Mouse (Mus musculus) hindlimb bud, embryonic 11.5 days (tissue): ENCODE measurements at regions not wholly inside any gene's neighbourhood (a gene's known extent, or its start where the extent isn't known, plus 50 kb on each side); places are given as distances from the start of the nearest gene placed in this dataset.

Experiments
- DNase-seq: peaks from one replicate; pipeline ENCODE4 v3.0.0-alpha.2; 2012; ENCODE audit warnings: low read depth, low spot score; ENCODE audit errors: extremely low spot score

GRCm38 (mm10) chr4:47846389-47847318 lies 198.3 kb upstream of the Nr4a3 start:
- DNase-seq: no peak

GRCm38 (mm10) chr4:47861151-47861550 lies 183.8 kb upstream of the Nr4a3 start:
- DNase-seq: no peak

- DNase-seq: no peak
Measured at GRCm38 (mm10) chr4:47870010-47870637, 174.8 kb upstream of the Nr4a3 start.

- DNase-seq: no peak
Measured at GRCm38 (mm10) chr4:47870638-47871019, 174.3 kb upstream of the Nr4a3 start.

GRCm38 (mm10) chr4:47881560-47881959 lies 163.4 kb upstream of the Nr4a3 start:
- no peak for DNase-seq

- no peak for DNase-seq
Measured at GRCm38 (mm10) chr4:47882076-47882475, 162.9 kb upstream of the Nr4a3 start.

GRCm38 (mm10) chr4:47899579-47899978 lies 145.4 kb upstream of the Nr4a3 start:
- no peak for DNase-seq

- DNase-seq: no peak
Measured at GRCm38 (mm10) chr4:47902749-47903148, 142.2 kb upstream of the Nr4a3 start.

GRCm38 (mm10) chr4:47912259-47912658 lies 132.7 kb upstream of the Nr4a3 start:
- no peak for DNase-seq

GRCm38 (mm10) chr4:47919576-47919975 lies 125.4 kb upstream of the Nr4a3 start:
- no peak for DNase-seq

GRCm38 (mm10) chr4:47931464-47931863 lies 113.5 kb upstream of the Nr4a3 start:
- no peak for DNase-seq

- no peak for DNase-seq
Measured at GRCm38 (mm10) chr4:47933526-47933925, 111.4 kb upstream of the Nr4a3 start.

GRCm38 (mm10) chr4:47935547-47935946 lies 109.4 kb upstream of the Nr4a3 start:
- DNase-seq: no peak

- no peak for DNase-seq
Measured at GRCm38 (mm10) chr4:47936470-47937125, 108.4 kb upstream of the Nr4a3 start.

GRCm38 (mm10) chr4:47947869-47948573 lies 96.9 kb upstream of the Nr4a3 start:
- DNase-seq: no peak

- DNase-seq: no peak
Measured at GRCm38 (mm10) chr4:47948789-47949188, 96.2 kb upstream of the Nr4a3 start.

GRCm38 (mm10) chr4:47954576-47955305 lies 90.2 kb upstream of the Nr4a3 start:
- DNase-seq: no peak

GRCm38 (mm10) chr4:47964630-47965029 lies 80.3 kb upstream of the Nr4a3 start:
- DNase-seq: no peak

- DNase-seq: no peak
Measured at GRCm38 (mm10) chr4:47971861-47972260, 73.1 kb upstream of the Nr4a3 start.

- no peak for DNase-seq
Measured at GRCm38 (mm10) chr4:47979579-47980313, 65.2 kb upstream of the Nr4a3 start.
